Mouse (Mus musculus): ENCODE results near the gene Cpm. TPM values are rescaled to one million over a fixed set of nuclear protein-coding genes. Genes with fewer than 3 reads are reported as not detected.
A peak's percentile ranks its signal among the peaks of the same experiment; 100 is the strongest.
"Not testable (repeated sequence)": the region's sequence is repeated elsewhere in the genome, so short reads cannot be mapped to it uniquely, and the experiment has no call there.

The Cpm gene
- 1 to 10 TPM; 5.8 to 6.4 TPM for total RNA-seq (2021)
- long read RNA-seq, partial matches to known transcripts: 0 of 6 reads
- long read RNA-seq, other reads (novel, unspliced or antisense): 5 of 6 reads

GRCm38 (mm10) chr10:117629169-117629971 is at the start of gene Cpm:
TSS of gene Cpm (plus strand) at chr10:117629500.
- DNase-seq (ENCODE audit: low spot score in 2 of 2): peak; percentile 34 to 62

- no peak for DNase-seq (ENCODE audit: low spot score in 2 of 2)
Measured at GRCm38 (mm10) chr10:117579771-117580284, 49.5 kb upstream of the Cpm start.

GRCm38 (mm10) chr10:117580405-117580804 is 48.9 kb upstream of the Cpm start:
- DNase-seq (ENCODE audit: low spot score in 2 of 2): no peak

GRCm38 (mm10) chr10:117581007-117581752 is 48.1 kb upstream of the Cpm start:
- DNase-seq (ENCODE audit: low spot score in 2 of 2): no peak

GRCm38 (mm10) chr10:117581753-117582062 is 47.6 kb upstream of the Cpm start:
- no peak for DNase-seq (ENCODE audit: low spot score in 2 of 2)

GRCm38 (mm10) chr10:117583155-117584061 is 45.9 kb upstream of the Cpm start:
- no peak for DNase-seq (ENCODE audit: low spot score in 2 of 2)

GRCm38 (mm10) chr10:117584102-117584501 is 45.2 kb upstream of the Cpm start:
- DNase-seq (ENCODE audit: low spot score in 2 of 2): no peak

GRCm38 (mm10) chr10:117584566-117585515 is 44.5 kb upstream of the Cpm start:
- no peak for DNase-seq (ENCODE audit: low spot score in 2 of 2)

- no peak for DNase-seq (ENCODE audit: low spot score in 2 of 2)
Measured at GRCm38 (mm10) chr10:117585600-117586299, 43.5 kb upstream of the Cpm start.

GRCm38 (mm10) chr10:117586859-117587258 is 42.4 kb upstream of the Cpm start:
- DNase-seq (ENCODE audit: low spot score in 2 of 2): peak in 1 of 2 experiments; percentile 17

GRCm38 (mm10) chr10:117587335-117587734 is 42.0 kb upstream of the Cpm start:
- no peak for DNase-seq (ENCODE audit: low spot score in 2 of 2)

GRCm38 (mm10) chr10:117588416-117589143 is 40.7 kb upstream of the Cpm start:
- not testable (repeated sequence) for DNase-seq (ENCODE audit: low spot score in 2 of 2)

GRCm38 (mm10) chr10:117589144-117589940 is 40.0 kb upstream of the Cpm start:
- no peak for DNase-seq (ENCODE audit: low spot score in 2 of 2)

GRCm38 (mm10) chr10:117590331-117591301 is 38.7 kb upstream of the Cpm start:
- DNase-seq (ENCODE audit: low spot score in 2 of 2): no peak

- DNase-seq (ENCODE audit: low spot score in 2 of 2): no peak
Measured at GRCm38 (mm10) chr10:117591766-117592165, 37.5 kb upstream of the Cpm start.

- no peak for DNase-seq (ENCODE audit: low spot score in 2 of 2)
Measured at GRCm38 (mm10) chr10:117592306-117593040, 36.8 kb upstream of the Cpm start.

All from layer of hippocampus, postnatal 10 days (tissue).